Mouse (Mus musculus) bone marrow, adult 2 months (tissue): Measurements from ENCODE around the gene Prkn. TPM values are rescaled to one million over a fixed set of nuclear protein-coding genes. Genes with fewer than 3 reads are reported as not detected.

Experiments used
- H3K27ac ChIP-seq: fragments of 200-500 bp; 2 replicates; pipeline ENCODE4 v1.5.1; 2012; ENCODE audit warnings: low read depth, mild to moderate bottlenecking, control low read depth, inconsistent platforms, low read length; ENCODE audit not compliant: control insufficient read depth, poor library complexity, insufficient read depth
- H3K4me1 ChIP-seq: fragments of 200-500 bp; 2 replicates; pipeline ENCODE4 v1.6.1; 2011; ENCODE audit warnings: low read length; ENCODE audit not compliant: control insufficient read depth, insufficient read depth
- H3K4me3 ChIP-seq: fragments of 200-500 bp; replicated peaks from 2 replicates; pipeline ENCODE3; 2011; ENCODE audit warnings: mild to moderate bottlenecking, low read depth, low read length, control low read depth; ENCODE audit not compliant: control insufficient read depth
- CTCF ChIP-seq: fragments of 200-500 bp; IDR thresholded peaks from 2 replicates; pipeline ENCODE4 v1.5.1; 2011; ENCODE audit warnings: low read length, control low read depth; ENCODE audit not compliant: control insufficient read depth, insufficient read depth
- POLR2A ChIP-seq: fragments of 200-500 bp; IDR thresholded peaks from 2 replicates; pipeline ENCODE4 v1.6.1; 2011; ENCODE audit warnings: low read depth, mild to moderate bottlenecking, control low read depth, low read length, borderline replicate concordance; ENCODE audit not compliant: control insufficient read depth
- WGBS: fragments of 180-500 bp; shearing (Covaris S2); methylation state at CpG from one replicate; pipeline ENCODE4 v1.1.7; 2018; 5-methylcytosine and 5-hydroxymethylcytosine counted together
- polyA plus RNA-seq: library from polyadenylated mRNA; stranded (reverse); fragments of >200 nt; gene quantifications from 2 replicates; pipeline ENCODE4 v1.2.4, GENCODE M21; 2011; ENCODE audit warnings: low replicate concordance; ENCODE audit not compliant: missing spikeins, insufficient read depth, insufficient read length

The Prkn gene
- polyA plus RNA-seq, 1 experiment, result 2.5 TPM

DNA sequence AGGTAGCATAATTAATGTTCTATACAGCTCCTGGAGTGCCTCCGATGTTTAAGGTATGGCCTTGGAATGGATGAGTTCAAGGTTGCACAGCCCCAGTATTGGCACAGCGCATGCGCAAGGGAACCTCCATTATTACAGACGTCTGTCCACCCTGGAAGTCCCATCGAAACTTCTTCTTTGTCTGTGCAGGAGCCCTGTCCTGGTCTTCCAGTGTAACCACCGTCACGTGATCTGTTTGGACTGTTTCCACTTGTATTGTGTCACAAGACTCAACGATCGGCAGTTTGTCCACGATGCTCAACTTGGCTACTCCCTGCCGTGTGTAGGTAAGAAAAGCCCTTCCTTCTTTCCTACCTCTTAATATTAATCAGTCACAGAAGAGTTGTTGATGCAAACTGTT, 794.9 kb downstream of the Prkn start:
- Histone ChIP-seq H3K4me1 (no peaks in the 10 kb centered on the region; the same call in 1 of the 2 replicates), H3K4me3 (no peak overlapping the region), H3K27ac (no peak overlapping the region)
- no peak for TF ChIP-seq CTCF
- TF ChIP-seq POLR2A, result no peak
- WGBS, result 83% methylated on average over 11 of the region's 11 CpGs

DNA sequence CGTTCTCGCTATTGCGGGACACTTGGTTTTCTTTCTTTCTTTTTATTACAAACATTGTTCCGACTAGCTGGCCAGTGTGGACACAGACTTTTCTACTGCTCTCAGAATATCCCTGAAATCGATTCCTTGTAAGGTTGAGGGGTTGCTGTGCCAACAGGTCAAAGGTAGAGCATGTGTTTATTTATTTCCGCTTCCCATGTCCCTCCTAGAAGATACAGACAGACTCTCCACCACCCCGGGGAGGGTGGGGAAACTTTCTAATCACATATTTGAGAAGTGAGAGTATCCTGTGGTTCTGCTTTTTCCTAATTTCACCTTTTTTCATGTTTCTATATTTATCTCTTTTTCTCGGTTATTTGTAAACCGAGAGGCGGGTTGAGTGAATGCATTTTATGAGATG, 797.5 kb downstream of the Prkn start:
- WGBS, result 65% methylated on average over 10 of the region's 10 CpGs
- no peak for TF ChIP-seq POLR2A
- no peak for TF ChIP-seq CTCF
- Histone ChIP-seq H3K4me3 (no peak overlapping the region), H3K27ac (no peak overlapping the region), H3K4me1 (no peaks in the 10 kb centered on the region; the same call in 1 of the 2 replicates)

DNA sequence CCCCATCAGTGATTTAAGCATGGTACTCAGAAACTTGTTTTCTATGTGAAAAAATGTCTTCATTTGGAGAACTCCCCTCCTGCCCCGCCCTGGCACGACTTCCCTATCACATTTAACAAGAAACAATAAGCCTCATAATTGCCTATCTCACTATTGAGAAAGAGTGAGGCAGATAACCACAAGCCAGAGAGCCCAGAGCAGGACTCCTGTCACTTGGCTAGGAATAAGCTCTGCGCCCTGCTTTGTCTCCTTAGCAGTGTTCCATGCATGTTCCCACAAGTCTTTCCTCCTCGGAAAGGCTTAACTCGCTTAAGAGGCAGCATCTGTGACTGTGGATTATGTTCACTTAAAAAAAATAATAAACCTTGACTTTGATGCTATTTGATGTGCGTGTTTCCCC, 798.3 kb downstream of the Prkn start:
- 63% methylated on average over 6 of the region's 6 CpGs for WGBS
- Histone ChIP-seq H3K27ac (no peak overlapping the region), H3K4me1 (no peaks in the 10 kb centered on the region; the same call in 1 of the 2 replicates), H3K4me3 (no peak overlapping the region)
- TF ChIP-seq CTCF (no peak), POLR2A (no peak)

DNA sequence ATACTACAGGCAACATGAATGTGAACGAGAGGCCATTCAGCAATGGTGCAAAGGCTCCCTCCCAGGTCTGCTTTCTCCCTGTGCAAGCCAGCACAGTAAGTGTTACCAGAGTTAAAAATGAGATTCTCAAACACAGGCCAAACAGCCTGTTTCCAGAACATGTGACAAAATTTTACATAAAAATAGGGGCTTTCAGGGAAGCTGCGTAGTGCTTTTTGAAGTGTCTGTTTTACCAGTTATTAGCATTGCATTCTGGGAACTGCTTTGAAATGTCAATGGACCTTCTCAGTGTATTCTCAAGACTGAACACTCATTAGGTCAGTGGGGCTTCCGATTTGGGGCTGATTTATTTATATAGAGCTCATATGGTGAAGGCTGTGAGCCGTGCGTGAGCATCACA, 799.6 kb downstream of the Prkn start:
- no peaks in the 10 kb centered on the region; the same call in 1 of the 2 replicates for H3K4me1 ChIP-seq
- H3K27ac ChIP-seq, result no peak overlapping the region
- WGBS, result 87% methylated on average over 5 of the region's 5 CpGs
- H3K4me3 ChIP-seq, result no peak overlapping the region
- TF ChIP-seq POLR2A (no peak), CTCF (no peak)

DNA sequence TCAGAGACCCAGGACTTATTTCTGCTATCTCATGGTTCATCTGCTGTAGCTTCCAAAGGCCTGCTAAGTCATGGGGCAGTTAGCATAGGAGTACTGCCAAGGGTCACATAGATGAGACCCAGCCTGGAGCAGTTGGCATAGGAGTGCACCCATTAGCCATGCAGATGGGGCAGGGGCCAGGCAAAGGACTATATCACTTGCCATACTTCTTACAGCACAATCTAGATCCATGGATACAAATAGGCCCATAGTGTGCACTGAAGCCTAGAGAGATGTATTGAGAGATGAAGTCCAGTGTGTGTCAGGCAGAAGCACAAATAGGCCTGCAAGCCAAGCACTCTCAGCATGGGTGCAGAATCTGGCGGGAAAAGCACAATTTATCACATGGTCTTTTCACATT, 802.1 kb downstream of the Prkn start:
- WGBS, result 79% methylated on average over 1 of the region's 1 CpGs
- H3K27ac ChIP-seq, result no peak overlapping the region
- H3K4me1 ChIP-seq, result no peaks in the 10 kb centered on the region; the same call in 1 of the 2 replicates
- no peak overlapping the region for H3K4me3 ChIP-seq
- TF ChIP-seq CTCF, result no peak

DNA sequence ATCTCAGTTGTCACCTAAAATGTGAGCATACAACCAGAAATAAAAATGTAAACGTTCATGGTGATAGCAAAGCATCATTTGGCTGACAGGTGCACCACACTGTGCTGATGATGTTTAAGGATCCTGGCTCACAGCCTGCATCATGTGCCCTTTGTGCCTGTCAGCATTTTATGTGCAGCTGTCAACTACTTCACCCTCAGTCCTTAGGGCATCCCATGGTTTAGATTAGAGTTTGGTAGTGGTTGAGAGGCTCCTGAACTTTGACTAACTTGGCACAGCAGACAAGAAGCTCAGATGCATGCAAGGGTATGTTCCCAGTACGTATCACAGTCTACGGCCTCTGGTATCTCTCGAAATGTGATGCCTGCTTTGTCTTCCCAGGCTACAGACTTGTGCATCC, 803.8 kb downstream of the Prkn start:
- TF ChIP-seq CTCF (no peak), POLR2A (no peak)

DNA sequence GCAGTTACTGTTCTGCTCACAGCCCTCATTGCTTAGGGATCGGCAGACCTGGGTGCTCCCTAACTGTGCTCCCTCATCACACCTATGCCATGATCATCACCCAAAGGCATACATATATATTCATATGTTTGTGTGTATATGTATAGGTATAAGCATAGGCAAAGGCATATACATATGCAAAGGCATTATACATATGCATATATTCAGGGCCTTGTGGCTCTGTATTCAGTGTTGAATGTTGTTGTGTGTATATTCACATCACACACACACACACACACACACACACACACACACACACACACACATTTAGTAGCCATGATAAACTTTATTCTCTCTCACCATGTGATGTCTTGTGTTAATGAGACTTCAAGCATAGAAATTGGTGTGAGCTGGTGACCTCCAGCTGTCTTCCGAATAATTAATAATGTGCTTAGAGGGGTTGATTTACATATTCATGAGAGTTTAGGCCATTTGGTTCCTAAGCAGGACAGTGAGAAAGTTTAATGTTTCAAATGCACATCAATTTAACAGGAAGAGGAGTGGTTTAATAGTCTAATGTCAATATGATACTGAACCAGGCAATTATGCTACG, 804.8 kb downstream of the Prkn start:
- no peak for TF ChIP-seq POLR2A
- no peak for TF ChIP-seq CTCF
- H3K4me1 ChIP-seq, result no peaks in the 10 kb centered on the region
- WGBS, result 80% methylated on average over 3 of the region's 3 CpGs
- H3K4me3 ChIP-seq, result no peak overlapping the region
- no peak overlapping the region for H3K27ac ChIP-seq

More for the DNA sequence above, 803.8 kb downstream of the Prkn start:
- WGBS, result 71% methylated on average over 4 of the region's 4 CpGs
- Histone ChIP-seq H3K27ac (no peak overlapping the region), H3K4me1 (no peaks in the 10 kb centered on the region; the same call in 1 of the 2 replicates), H3K4me3 (no peak overlapping the region)

DNA sequence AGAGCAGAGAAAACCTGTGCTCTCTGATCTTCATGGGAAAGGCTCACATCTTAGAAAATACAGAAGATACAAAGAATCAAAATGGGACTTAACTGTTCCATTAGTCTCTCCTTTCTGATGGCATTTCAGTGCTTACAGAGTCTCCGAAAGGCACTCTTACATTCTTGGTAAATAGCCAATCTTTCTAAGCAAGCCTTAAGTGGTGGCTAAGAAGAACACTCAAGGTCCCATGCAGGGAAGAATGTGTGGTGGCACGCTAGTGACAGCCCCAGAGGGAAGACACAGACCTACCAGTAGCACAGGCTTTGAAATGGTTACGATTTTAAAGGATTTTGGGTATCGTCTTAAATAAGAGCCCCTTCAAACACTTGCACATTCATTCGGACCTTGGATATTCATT, 816.2 kb downstream of the Prkn start:
- H3K4me3 ChIP-seq, result no peak overlapping the region
- no peak for TF ChIP-seq CTCF
- no peak for TF ChIP-seq POLR2A
- 65% methylated on average over 5 of the region's 5 CpGs for WGBS
- H3K4me1 ChIP-seq, result no peaks in the 10 kb centered on the region; the same call in 1 of the 2 replicates
- no peak overlapping the region for H3K27ac ChIP-seq

DNA sequence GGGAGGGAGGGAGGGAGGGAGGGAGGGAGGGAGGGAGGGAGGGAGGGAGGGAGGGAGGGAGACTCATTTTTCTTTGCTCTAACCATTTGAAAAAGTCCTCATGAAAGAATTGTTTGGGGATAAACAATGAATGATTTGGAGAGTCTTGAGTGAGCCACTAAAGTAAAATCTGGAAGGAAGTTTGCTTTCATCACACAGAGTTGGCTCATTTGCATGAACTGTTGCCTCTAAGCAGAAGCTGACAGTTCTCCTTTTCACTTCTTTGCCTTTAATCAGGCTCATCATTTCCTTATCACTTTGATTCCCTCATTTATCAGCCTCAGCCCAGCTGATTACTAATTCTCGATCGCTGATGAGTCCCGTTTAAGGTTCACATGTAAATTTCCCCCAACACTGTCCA, 816.7 kb downstream of the Prkn start:
- 50% methylated on average over 3 of the region's 3 CpGs for WGBS
- no peak for TF ChIP-seq POLR2A
- no peak for TF ChIP-seq CTCF
- Histone ChIP-seq H3K4me1 (no peaks in the 10 kb centered on the region; the same call in 1 of the 2 replicates), H3K4me3 (no peak overlapping the region), H3K27ac (no peak overlapping the region)
